9 mouse cellular contexts compared by ENCODE assay signal in the genomic region with DNA sequence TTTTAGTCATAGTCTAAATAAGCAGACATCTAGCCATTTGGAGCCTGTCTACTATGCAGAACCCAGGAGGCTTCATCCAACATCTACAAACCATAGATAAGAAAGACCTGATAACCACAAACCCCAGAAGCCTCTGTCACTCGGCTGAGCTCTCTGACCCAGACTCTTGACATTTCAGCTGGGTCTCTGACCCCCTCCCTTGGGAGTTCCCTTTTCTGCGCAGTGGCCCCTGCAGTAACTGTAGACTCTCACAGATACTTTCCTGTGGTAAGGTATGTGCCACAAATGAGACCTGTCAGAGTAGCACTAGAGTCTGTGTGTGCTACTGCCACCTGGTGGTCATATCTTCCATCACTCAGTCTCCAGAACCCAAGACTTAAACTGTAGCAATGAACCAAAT. TPM values are rescaled to one million over a fixed set of nuclear protein-coding genes. Genes with fewer than 3 reads are reported as not detected.
DNase-seq lines count a peak whose midpoint lies in the region; ATAC-seq lines count a peak whose summit lies in the region.
"Had no signal": no experiment of that assay in that cellular context is flagged by ENCODE, and none has a peak within 500 bp of the region (broad histone marks: within the 10 kb centered on the region; RNA-seq: fewer than 3 reads in every experiment).

No protein-coding gene starts in this region.

- no peak overlapping the region for H3K27ac ChIP-seq in kidney, embryonic 14.5 days (ENCODE audit: low read depth, low read length)
- H3K27ac ChIP-seq in limb, embryonic 13.5 days: no peak overlapping the region
- H3K27ac ChIP-seq in stomach, embryonic 16.5 days (ENCODE audit: low read length): no peak overlapping the region
- H3K27ac ChIP-seq: embryonic facial prominence, embryonic 15.5 days had no signal

- WGBS in kidney, embryonic 14.5 days: 5% methylated on average over 2 of the region's 2 CpGs
- 15% methylated on average over 2 of the region's 2 CpGs for whole genome bisulfite sequencing in limb, embryonic 13.5 days
- WGBS in stomach, embryonic 16.5 days: 7% methylated on average over 2 of the region's 2 CpGs

- ATAC-seq in granulocyte monocyte progenitor cell, adult 5-6 weeks (replicated peaks; ENCODE audit: poor library complexity, severe bottlenecking): peak; percentile 82
- ATAC-seq in kidney, embryonic 14.5 days (ENCODE audit: low FRiP score, low TSS enrichment): peak; percentile 81
- peak; percentile 73; the same call in 1 of the 2 replicates for ATAC-seq in limb, embryonic 13.5 days (ENCODE audit: low FRiP score, low read depth)
- peak; percentile 80; the same call in 1 of the 2 replicates for ATAC-seq in stomach, embryonic 16.5 days (ENCODE audit: insufficient read depth, low FRiP score)

- no peaks in the 10 kb centered on the region for H3K9me3 ChIP-seq in kidney, embryonic 14.5 days (ENCODE audit: control insufficient read depth, low read length)
- H3K9me3 ChIP-seq in limb, embryonic 13.5 days: 0 out of 2 replicates have a peak, but pooled peaks cover 6% of the 10 kb centered on the region
- H3K9me3 ChIP-seq in stomach, embryonic 16.5 days (replicated peaks; ENCODE audit: control insufficient read depth, low read length): no peaks in the 10 kb centered on the region
- H3K9me3 ChIP-seq: embryonic facial prominence, embryonic 15.5 days had no signal

- no peak overlapping the region for H3K4me2 ChIP-seq in kidney, embryonic 14.5 days (replicated peaks; ENCODE audit: low read depth, low read length)
- no peak overlapping the region for H3K4me2 ChIP-seq in limb, embryonic 13.5 days (replicated peaks)
- no peak overlapping the region for H3K4me2 ChIP-seq in stomach, embryonic 16.5 days (ENCODE audit: low read depth, low read length)
- H3K4me2 ChIP-seq: embryonic facial prominence, embryonic 15.5 days had no signal

- no peak overlapping the region for H3K9ac ChIP-seq in kidney, embryonic 14.5 days (ENCODE audit: low read depth, low read length)
- no peak overlapping the region for H3K9ac ChIP-seq in limb, embryonic 13.5 days
- H3K9ac ChIP-seq in stomach, embryonic 16.5 days (ENCODE audit: low read length): no peak overlapping the region
- H3K9ac ChIP-seq: embryonic facial prominence, embryonic 15.5 days had no signal

- no peak overlapping the region for H3K4me3 ChIP-seq in kidney, embryonic 14.5 days (ENCODE audit: low read length)
- no peak overlapping the region for H3K4me3 ChIP-seq in limb, embryonic 13.5 days
- no peak overlapping the region for H3K4me3 ChIP-seq in stomach, embryonic 16.5 days (replicated peaks; ENCODE audit: low read length)
- H3K4me3 ChIP-seq: embryonic facial prominence, embryonic 15.5 days had no signal

- H3K27me3 ChIP-seq in kidney, embryonic 14.5 days (ENCODE audit: control insufficient read depth, insufficient read depth, low read length): no peaks in the 10 kb centered on the region
- H3K27me3 ChIP-seq in limb, embryonic 13.5 days: no peaks in the 10 kb centered on the region
- H3K27me3 ChIP-seq in stomach, embryonic 16.5 days (ENCODE audit: control insufficient read depth, insufficient read depth, low read length): no peaks in the 10 kb centered on the region
- H3K27me3 ChIP-seq: embryonic facial prominence, embryonic 15.5 days had no signal

- no peaks in the 10 kb centered on the region for H3K4me1 ChIP-seq in kidney, embryonic 14.5 days (ENCODE audit: control insufficient read depth, insufficient read depth, low read length)
- H3K4me1 ChIP-seq in limb, embryonic 13.5 days: peaks cover 6% of the 10 kb centered on the region; the same call in 1 of the 2 replicates
- H3K4me1 ChIP-seq in stomach, embryonic 16.5 days (ENCODE audit: control insufficient read depth, insufficient read depth, low read length): no peaks in the 10 kb centered on the region
- H3K4me1 ChIP-seq: embryonic facial prominence, embryonic 15.5 days had no signal

- no peaks in the 10 kb centered on the region for H3K36me3 ChIP-seq in kidney, embryonic 14.5 days (ENCODE audit: control insufficient read depth, insufficient read depth, low read length)
- H3K36me3 ChIP-seq in limb, embryonic 13.5 days: no peaks in the 10 kb centered on the region
- no peaks in the 10 kb centered on the region for H3K36me3 ChIP-seq in stomach, embryonic 16.5 days (ENCODE audit: control insufficient read depth, insufficient read depth, low read length)
- H3K36me3 ChIP-seq: embryonic facial prominence, embryonic 15.5 days had no signal

- DNase-seq in A20 (ENCODE audit: low read depth, low spot score): peak; percentile 61
- DNase-seq in adrenal gland, adult 8-10 months: peak; percentile 42
- peak; percentile 82 for DNase-seq in embryo, embryonic 11 days
- peak; percentile 81 for DNase-seq in naive thymus-derived CD4-positive, alpha-beta T cell, adult 2 months (ENCODE audit: low read depth)

RNA-seq across cellular contexts. Expression of gene Fdx1, which starts 54.5 kb away (rescaled TPM):
- 1,000 to 10,000 TPM; 1,389 to 2,039 (median 1,779) TPM for total RNA-seq in adrenal gland, adult 8-10 months (2022)
- total RNA-seq in granulocyte monocyte progenitor cell, adult 5-6 weeks (2014; fragmentation: Nextera tagmentation): 17.2 and 25.1 TPM in 2 replicates
- 10.9 and 11.7 TPM in 2 replicates for total RNA-seq in granulocyte monocyte progenitor cell, adult 5-6 weeks (2017)
- polyA plus RNA-seq in kidney, embryonic 14.5 days (2014; fragmentation: Nextera tagmentation; extraction: Ambion mirVana): 93.5 and 110 TPM in 2 replicates
- polyA plus RNA-seq in limb, embryonic 13.5 days (2015; fragmentation: Nextera tagmentation; extraction: Ambion mirVana): 63.6 and 64.3 TPM in 2 replicates
- 64.9 and 80.0 TPM in 2 replicates for polyA plus RNA-seq in stomach, embryonic 16.5 days (2015; fragmentation: Nextera tagmentation; extraction: Ambion mirVana)
